ENCODE assay signal across 15 mouse cellular contexts in genomic region chr5:65991191-65991590, GRCm38 (mm10). TPM values are rescaled to one million over a fixed set of nuclear protein-coding genes. Genes with fewer than 3 reads are reported as not detected.
DNase-seq lines count a peak whose midpoint lies in the region; ATAC-seq and TF ChIP-seq lines count a peak whose summit lies in the region.
"Had no signal": no experiment of that assay in that cellular context is flagged by ENCODE, and none has a peak within 500 bp of the region (broad histone marks: within the 10 kb centered on the region; RNA-seq: fewer than 3 reads in every experiment).

No protein-coding gene starts in this region.

- no peaks in the 10 kb centered on the region for H3K9me3 ChIP-seq in liver, postnatal 0 days (ENCODE audit: low read length)
- H3K9me3 ChIP-seq in stomach, embryonic 16.5 days (replicated peaks; ENCODE audit: control insufficient read depth, low read length): no peaks in the 10 kb centered on the region
- no peaks in the 10 kb centered on the region for H3K9me3 ChIP-seq in forebrain, embryonic 13.5 days (replicated peaks)
- H3K9me3 ChIP-seq: hindbrain, embryonic 12.5 days; limb, embryonic 15.5 days; midbrain, embryonic 12.5 days had no signal

- DNase-seq in lung, adult 18-20 months: peak; percentile 23 to 55
- DNase-seq in lung, postnatal 10 days: no peak
- DNase-seq in liver, postnatal 0 days: no peak
- DNase-seq in cerebellum, adult 11-12 months: no peak
- no peak for DNase-seq in gastrocnemius, postnatal 4 days (ENCODE audit: low spot score in 2 of 2)
- DNase-seq: adrenal gland, postnatal 10 days; cerebellum, adult 18-20 months; kidney, postnatal 10 days had no signal

- H3K4me3 ChIP-seq in bone marrow macrophage, adult 2 months (ENCODE audit: insufficient read depth, low read length): peak overlapping the region; percentile 11; the same call in 1 of the 2 replicates
- no peak overlapping the region for H3K4me3 ChIP-seq in liver, postnatal 0 days (ENCODE audit: low read depth, low read length)
- H3K4me3 ChIP-seq in stomach, embryonic 16.5 days (replicated peaks; ENCODE audit: low read length): no peak overlapping the region
- H3K4me3 ChIP-seq in forebrain, embryonic 13.5 days: no peak overlapping the region
- H3K4me3 ChIP-seq: hindbrain, embryonic 12.5 days; limb, embryonic 15.5 days; midbrain, embryonic 12.5 days had no signal

- H3K27ac ChIP-seq in bone marrow macrophage, adult 2 months (ENCODE audit: insufficient read depth, low read depth, low read length): peak overlapping the region; percentile 62
- no peak overlapping the region for H3K27ac ChIP-seq in liver, postnatal 0 days (ENCODE audit: low read depth)
- H3K27ac ChIP-seq in stomach, embryonic 16.5 days (ENCODE audit: low read length): no peak overlapping the region; the same call in 1 of the 2 replicates
- no peak overlapping the region for H3K27ac ChIP-seq in forebrain, embryonic 13.5 days
- H3K27ac ChIP-seq: hindbrain, embryonic 12.5 days; limb, embryonic 15.5 days; midbrain, embryonic 12.5 days had no signal

- no peak for TF ChIP-seq EP300 in liver, postnatal 0 days (IDR thresholded peaks at IDR 0.05; ENCODE audit: low read depth)

- TF ChIP-seq CTCF in bone marrow macrophage, adult 2 months (IDR thresholded peaks at IDR 0.05; ENCODE audit: low read depth, low read length): no peak
- no peak for TF ChIP-seq CTCF in liver, postnatal 0 days (IDR thresholded peaks at IDR 0.05; ENCODE audit: low read depth)

- peaks cover 43% of the 10 kb centered on the region for H3K4me1 ChIP-seq in bone marrow macrophage, adult 2 months (ENCODE audit: control insufficient read depth, insufficient read depth, low read length)
- H3K4me1 ChIP-seq in liver, postnatal 0 days (ENCODE audit: insufficient read depth): peaks cover 3% of the 10 kb centered on the region; the same call in 1 of the 2 replicates
- H3K4me1 ChIP-seq in stomach, embryonic 16.5 days (ENCODE audit: control insufficient read depth, insufficient read depth, low read length): no peaks in the 10 kb centered on the region
- no peaks in the 10 kb centered on the region for H3K4me1 ChIP-seq in forebrain, embryonic 13.5 days
- H3K4me1 ChIP-seq: hindbrain, embryonic 12.5 days; limb, embryonic 15.5 days; midbrain, embryonic 12.5 days had no signal

- ATAC-seq in liver, postnatal 0 days: peak; percentile 40; the same call in 1 of the 2 replicates
- ATAC-seq in stomach, embryonic 16.5 days (ENCODE audit: insufficient read depth, low FRiP score): peak; percentile 73; the same call in 1 of the 2 replicates
- no peak for ATAC-seq in forebrain, embryonic 13.5 days

- H3K4me2 ChIP-seq in liver, postnatal 0 days (ENCODE audit: low read depth, low read length): no peak overlapping the region
- no peak overlapping the region for H3K4me2 ChIP-seq in stomach, embryonic 16.5 days (ENCODE audit: low read depth, low read length)
- H3K4me2 ChIP-seq in forebrain, embryonic 13.5 days: no peak overlapping the region
- H3K4me2 ChIP-seq: hindbrain, embryonic 12.5 days; limb, embryonic 15.5 days; midbrain, embryonic 12.5 days had no signal

- no peak for TF ChIP-seq POLR2A in bone marrow macrophage, adult 2 months (IDR thresholded peaks at IDR 0.05; ENCODE audit: borderline replicate concordance, low read depth, low read length)

- no peaks in the 10 kb centered on the region for H3K36me3 ChIP-seq in liver, postnatal 0 days (replicated peaks; ENCODE audit: insufficient read depth, low read length)
- H3K36me3 ChIP-seq in stomach, embryonic 16.5 days (ENCODE audit: control insufficient read depth, insufficient read depth, low read length): no peaks in the 10 kb centered on the region
- H3K36me3 ChIP-seq in forebrain, embryonic 13.5 days (ENCODE audit: poor library complexity, severe bottlenecking): no peaks in the 10 kb centered on the region
- H3K36me3 ChIP-seq: hindbrain, embryonic 12.5 days; limb, embryonic 15.5 days; midbrain, embryonic 12.5 days had no signal

- WGBS in liver, postnatal 0 days (ENCODE audit: insufficient replicate concordance): 64% methylated on average over 2 of the region's 2 CpGs
- 71% methylated on average over 2 of the region's 2 CpGs for WGBS in stomach, embryonic 16.5 days
- 89% methylated on average over 2 of the region's 2 CpGs for WGBS in forebrain, embryonic 13.5 days

- H3K27me3 ChIP-seq in liver, postnatal 0 days (ENCODE audit: insufficient read depth, low read length): no peaks in the 10 kb centered on the region
- H3K27me3 ChIP-seq in stomach, embryonic 16.5 days (ENCODE audit: control insufficient read depth, insufficient read depth, low read length): no peaks in the 10 kb centered on the region
- H3K27me3 ChIP-seq in forebrain, embryonic 13.5 days: no peaks in the 10 kb centered on the region
- H3K27me3 ChIP-seq: hindbrain, embryonic 12.5 days; limb, embryonic 15.5 days; midbrain, embryonic 12.5 days had no signal

- H3K9ac ChIP-seq in liver, postnatal 0 days (replicated peaks): no peak overlapping the region
- no peak overlapping the region for H3K9ac ChIP-seq in stomach, embryonic 16.5 days (ENCODE audit: low read length)
- no peak overlapping the region for H3K9ac ChIP-seq in forebrain, embryonic 13.5 days
- H3K9ac ChIP-seq: hindbrain, embryonic 12.5 days; limb, embryonic 15.5 days; midbrain, embryonic 12.5 days had no signal

RNA-seq across cellular contexts. Expression of gene 9130230L23Rik, which starts 12.9 kb away (rescaled TPM):
- 1.0 TPM in 2 replicates for polyA plus RNA-seq in bone marrow macrophage, adult 2 months (2012; ENCODE audit: insufficient read depth, insufficient read length, missing spikeins)
- polyA plus RNA-seq in liver, postnatal 0 days (2015; fragmentation: Nextera tagmentation; extraction: Ambion mirVana): 0.20 TPM in 1 of 2 replicates, not detected in the other
- 1.9 and 2.6 TPM in 2 replicates for polyA plus RNA-seq in stomach, embryonic 16.5 days (2015; fragmentation: Nextera tagmentation; extraction: Ambion mirVana)
- total RNA-seq in gastrocnemius, postnatal 4 days (2021): under 1 TPM; 0.73 to 0.96 TPM
- polyA plus RNA-seq in forebrain, embryonic 13.5 days (2015; fragmentation: Nextera tagmentation; extraction: Ambion mirVana): not detected in 2 replicates
- total RNA-seq: adrenal gland, postnatal 10 days had no signal
- polyA plus RNA-seq: embryonic facial prominence, embryonic 11.5 days; hindbrain, embryonic 12.5 days; midbrain, embryonic 12.5 days had no signal

RNA-seq across cellular contexts. Expression of gene Chrna9, which starts 56.5 kb away (rescaled TPM):
- not detected in 2 replicates for polyA plus RNA-seq in bone marrow macrophage, adult 2 months (2012; ENCODE audit: insufficient read depth, insufficient read length, missing spikeins)
- 0.07 TPM in 1 of 2 replicates, not detected in the other for polyA plus RNA-seq in liver, postnatal 0 days (2015; fragmentation: Nextera tagmentation; extraction: Ambion mirVana)
- polyA plus RNA-seq in stomach, embryonic 16.5 days (2015; fragmentation: Nextera tagmentation; extraction: Ambion mirVana): 0.43 TPM in 1 of 2 replicates, not detected in the other
- total RNA-seq in gastrocnemius, postnatal 4 days (2021): 10 to 100 TPM; 25.6 to 32.2 TPM
- not detected in 2 replicates for polyA plus RNA-seq in forebrain, embryonic 13.5 days (2015; fragmentation: Nextera tagmentation; extraction: Ambion mirVana)
- polyA plus RNA-seq: midbrain, embryonic 12.5 days had no signal

Comparison
In these comparisons a context has a peak if more than half of its experiments do, and no peak if none do; other contexts are left out.
1. DNase-seq: peak in lung, adult 18-20 months (2 of 2); none in lung, postnatal 10 days (single experiment), liver, postnatal 0 days (single experiment), cerebellum, adult 11-12 months (single experiment) and gastrocnemius, postnatal 4 days (0 of 2).